Mouse (Mus musculus): ENCODE measurements around the gene Phrf1. TPM values are rescaled to one million over a fixed set of nuclear protein-coding genes. Genes with fewer than 3 reads are reported as not detected.

Phrf1 gene
- total and polyA plus RNA-seq, 2 experiments, result 8.1 to 9.2 TPM

GRCm38 (mm10) chr7:141191796-141192685 is 36.5 kb upstream of the Phrf1 start:
- Histone ChIP-seq H3K9ac (ENCODE audit: low read depth, low read length) (no peak overlapping the region), H3K4me1 (ENCODE audit: control insufficient read depth, insufficient read depth, low read length) (peaks cover 9% of the 10 kb centered on the region; the same call in 1 of the 2 replicates), H3K79me2 (ENCODE audit: control insufficient read depth, insufficient read depth, low read length) (no peaks in the 10 kb centered on the region), H3K4me3 (ENCODE audit: insufficient read depth, low read depth, low read length) (no peak overlapping the region), H3K36me3 (ENCODE audit: control insufficient read depth, insufficient read depth, low read length) (peaks cover 10% of the 10 kb centered on the region), H3K27me3 (ENCODE audit: control insufficient read depth, insufficient read depth, low read length) (no peaks in the 10 kb centered on the region), H3K27ac (replicated peaks; ENCODE audit: insufficient read depth, low read depth, low read length) (no peak overlapping the region)
- 91% methylated on average over 24 of the region's 24 CpGs for WGBS
- TF ChIP-seq POLR2A (IDR thresholded peaks at IDR 0.05; ENCODE audit: extremely low read depth, insufficient read depth, low read length) (no peak), CTCF (IDR thresholded peaks at IDR 0.05; ENCODE audit: low read depth, low read length) (no peak)
- DNase-seq (ENCODE audit: extremely low read depth, low read depth, low spot score), result no peak

- Histone ChIP-seq H3K36me3 (ENCODE audit: control insufficient read depth, insufficient read depth, low read length) (peaks cover 10% of the 10 kb centered on the region), H3K27ac (replicated peaks; ENCODE audit: insufficient read depth, low read depth, low read length) (peak overlapping the region; percentile 86), H3K79me2 (ENCODE audit: control insufficient read depth, insufficient read depth, low read length) (no peaks in the 10 kb centered on the region), H3K4me3 (ENCODE audit: insufficient read depth, low read depth, low read length) (peak overlapping the region; percentile 86), H3K9ac (ENCODE audit: low read depth, low read length) (peak overlapping the region; percentile 86), H3K27me3 (ENCODE audit: control insufficient read depth, insufficient read depth, low read length) (no peaks in the 10 kb centered on the region), H3K4me1 (ENCODE audit: control insufficient read depth, insufficient read depth, low read length) (peaks cover 9% of the 10 kb centered on the region; the same call in 1 of the 2 replicates)
- WGBS, result 28% methylated on average over 12 of the region's 12 CpGs
- no peak for DNase-seq (ENCODE audit: extremely low read depth, low read depth, low spot score)
- no peak for TF ChIP-seq POLR2A (IDR thresholded peaks at IDR 0.05; ENCODE audit: extremely low read depth, insufficient read depth, low read length)
- no peak for TF ChIP-seq CTCF (IDR thresholded peaks at IDR 0.05; ENCODE audit: low read depth, low read length)
Measured at GRCm38 (mm10) chr7:141192776-141193347, 35.7 kb upstream of the Phrf1 start.

DNA sequence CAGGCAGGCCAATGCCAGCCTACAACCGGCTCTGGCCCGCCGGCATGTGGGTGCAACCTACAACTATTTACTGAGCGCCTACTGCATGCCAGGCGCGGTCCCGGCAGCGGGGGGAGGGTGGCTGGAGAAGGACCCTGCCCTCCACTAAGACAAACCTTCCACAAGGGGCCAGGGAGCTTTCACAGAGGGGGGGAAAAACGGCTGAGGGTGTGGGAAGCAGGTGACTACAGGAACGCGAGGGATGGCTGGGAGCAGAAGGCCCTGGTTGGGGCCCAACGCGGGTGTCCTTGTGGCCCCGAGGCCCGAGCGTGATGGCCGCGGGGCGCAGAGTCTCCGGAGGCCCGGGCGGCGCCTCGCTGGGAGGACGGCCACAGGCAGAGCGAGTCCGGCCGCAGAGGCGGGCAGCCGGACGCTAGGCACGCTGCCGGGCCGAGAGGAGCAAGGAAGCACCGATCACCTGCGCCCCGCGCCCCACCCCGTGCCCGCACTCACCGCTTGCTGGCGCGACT is 35.2 kb upstream of the Phrf1 start:
- DNase-seq (ENCODE audit: extremely low read depth, low read depth, low spot score), result peak; percentile 47
- Histone ChIP-seq H3K36me3 (ENCODE audit: control insufficient read depth, insufficient read depth, low read length) (peaks cover 10% of the 10 kb centered on the region), H3K4me1 (ENCODE audit: control insufficient read depth, insufficient read depth, low read length) (peaks cover 9% of the 10 kb centered on the region; the same call in 1 of the 2 replicates), H3K27me3 (ENCODE audit: control insufficient read depth, insufficient read depth, low read length) (no peaks in the 10 kb centered on the region), H3K9ac (ENCODE audit: low read depth, low read length) (peak overlapping the region; percentile 86), H3K4me3 (ENCODE audit: insufficient read depth, low read depth, low read length) (peak overlapping the region; percentile 86), H3K27ac (replicated peaks; ENCODE audit: insufficient read depth, low read depth, low read length) (peak overlapping the region; percentile 86), H3K79me2 (ENCODE audit: control insufficient read depth, insufficient read depth, low read length) (no peaks in the 10 kb centered on the region)
- under 1% methylated on average over 43 of the region's 43 CpGs for WGBS
- no peak for TF ChIP-seq POLR2A (IDR thresholded peaks at IDR 0.05; ENCODE audit: extremely low read depth, insufficient read depth, low read length)
- no peak for TF ChIP-seq CTCF (IDR thresholded peaks at IDR 0.05; ENCODE audit: low read depth, low read length)

GRCm38 (mm10) chr7:141193948-141194347 is 34.6 kb upstream of the Phrf1 start, which contains the start of the genes Hras and Lrrc56:
TSS of gene Hras (minus strand) at chr7:141194005.
TSS of gene Lrrc56 (plus strand) at chr7:141194157.
- DNase-seq (ENCODE audit: extremely low read depth, low read depth, low spot score), result peak; percentile 86
- Histone ChIP-seq H3K4me3 (ENCODE audit: insufficient read depth, low read depth, low read length) (peak within 1 kb of the TSS; percentile 86), H3K27me3 (ENCODE audit: control insufficient read depth, insufficient read depth, low read length) (no peaks in the 10 kb centered on the region), H3K79me2 (ENCODE audit: control insufficient read depth, insufficient read depth, low read length) (no peaks in the 10 kb centered on the region), H3K4me1 (ENCODE audit: control insufficient read depth, insufficient read depth, low read length) (peaks cover 9% of the 10 kb centered on the region; the same call in 1 of the 2 replicates), H3K9ac (ENCODE audit: low read depth, low read length) (peak within 1 kb of the TSS; percentile 86), H3K27ac (replicated peaks; ENCODE audit: insufficient read depth, low read depth, low read length) (peak within 1 kb of the TSS; percentile 86), H3K36me3 (ENCODE audit: control insufficient read depth, insufficient read depth, low read length) (peaks cover 10% of the 10 kb centered on the region)
- WGBS, result 0% methylated on average over 39 of the region's 39 CpGs
- peak; percentile 78; the same call in 1 of the 2 replicates for TF ChIP-seq POLR2A (IDR thresholded peaks at IDR 0.05; ENCODE audit: extremely low read depth, insufficient read depth, low read length)
- no peak for TF ChIP-seq CTCF (IDR thresholded peaks at IDR 0.05; ENCODE audit: low read depth, low read length)

DNA sequence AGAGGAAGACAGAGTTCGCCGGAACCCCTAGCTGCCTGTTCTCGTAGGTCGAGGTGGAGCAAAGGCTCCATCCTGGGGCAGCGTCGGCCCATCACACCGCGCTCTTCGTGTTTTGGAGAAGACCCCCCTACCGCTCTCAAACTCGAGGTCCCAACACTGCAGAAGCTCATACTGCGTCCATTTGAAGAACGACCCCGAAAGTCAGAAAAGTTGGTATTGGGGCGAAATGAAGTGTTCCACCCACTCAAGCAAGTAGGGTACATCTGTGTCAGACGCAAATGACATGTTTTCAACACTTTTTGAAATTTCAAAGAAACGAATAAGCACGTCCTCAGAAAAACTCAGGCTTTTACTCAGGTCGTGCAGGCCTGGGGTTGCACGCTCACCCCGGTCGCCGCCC is 34.2 kb upstream of the Phrf1 start:
- TF ChIP-seq CTCF (IDR thresholded peaks at IDR 0.05; ENCODE audit: low read depth, low read length) (no peak), POLR2A (IDR thresholded peaks at IDR 0.05; ENCODE audit: extremely low read depth, insufficient read depth, low read length) (no peak)
- no peaks in the 10 kb centered on the region for H3K27me3 ChIP-seq (ENCODE audit: control insufficient read depth, insufficient read depth, low read length)
- peak overlapping the region; percentile 24 for H3K27ac ChIP-seq (replicated peaks; ENCODE audit: insufficient read depth, low read depth, low read length)
- H3K9ac ChIP-seq (ENCODE audit: low read depth, low read length), result peak overlapping the region; percentile 39
- WGBS, result under 1% methylated on average over 23 of the region's 23 CpGs
- peaks cover 10% of the 10 kb centered on the region for H3K36me3 ChIP-seq (ENCODE audit: control insufficient read depth, insufficient read depth, low read length)
- peak overlapping the region; percentile 71 for H3K4me3 ChIP-seq (ENCODE audit: insufficient read depth, low read depth, low read length)
- no peaks in the 10 kb centered on the region for H3K79me2 ChIP-seq (ENCODE audit: control insufficient read depth, insufficient read depth, low read length)
- peaks cover 9% of the 10 kb centered on the region; the same call in 1 of the 2 replicates for H3K4me1 ChIP-seq (ENCODE audit: control insufficient read depth, insufficient read depth, low read length)
- DNase-seq (ENCODE audit: extremely low read depth, low read depth, low spot score), result no peak

All from liver, adult 2 months (tissue).